Mouse (Mus musculus): ENCODE data around the gene Snapc5. TPM values are rescaled to one million over a fixed set of nuclear protein-coding genes. Genes with fewer than 3 reads are reported as not detected.

Snapc5 gene
- polyA plus RNA-seq, 1 experiment: 16.9 TPM

DNA sequence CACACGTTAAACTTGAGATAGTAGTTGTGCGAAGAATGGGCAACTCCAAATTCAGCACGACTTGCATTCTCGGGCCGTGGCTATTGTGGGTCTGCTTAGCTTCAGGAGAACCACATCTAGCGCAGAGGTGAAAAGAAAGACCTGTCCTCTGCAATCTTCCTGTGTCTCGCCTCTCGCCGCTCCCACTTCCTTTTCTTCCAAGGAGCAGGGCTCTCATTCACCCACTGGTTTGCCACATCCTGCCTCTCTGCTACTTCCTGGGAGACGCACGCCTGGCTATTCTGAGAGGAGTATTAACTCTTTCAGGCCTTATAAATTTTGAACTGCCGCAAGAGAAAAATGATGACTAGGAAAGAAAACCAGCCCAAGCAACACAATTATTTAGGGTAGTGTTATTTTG, 48.7 kb downstream of the Snapc5 start:
- TF ChIP-seq CTCF (IDR thresholded peaks at IDR 0.05; ENCODE audit: borderline replicate concordance, extremely low read depth, insufficient read depth, insufficient read length) (no peak), POLR2A (IDR thresholded peaks at IDR 0.05; ENCODE audit: borderline replicate concordance, extremely low read depth, insufficient read depth, insufficient read length, poor library complexity, severe bottlenecking) (no peak)
- DNase-seq (ENCODE audit: low read depth): no peak

DNA sequence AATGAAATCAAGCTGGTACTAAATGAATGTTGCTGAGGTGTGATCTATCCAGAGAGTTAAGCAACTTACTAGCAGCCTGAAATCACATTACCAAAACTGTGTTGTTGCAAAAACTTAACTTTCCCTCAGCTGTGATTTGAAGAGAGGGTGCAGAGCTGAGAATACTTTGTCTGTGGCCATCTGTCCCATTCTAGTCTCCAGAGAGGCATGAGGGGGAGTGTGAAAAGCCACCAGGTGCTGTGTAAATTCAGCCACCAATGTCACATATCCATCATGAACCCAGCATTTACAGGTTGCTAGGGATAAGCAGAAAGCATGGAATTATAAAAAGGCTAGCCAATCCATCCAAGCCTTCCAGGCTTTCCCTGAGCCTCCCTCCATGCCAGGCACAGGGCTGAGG, 49.9 kb downstream of the Snapc5 start:
- TF ChIP-seq CTCF (IDR thresholded peaks at IDR 0.05; ENCODE audit: borderline replicate concordance, extremely low read depth, insufficient read depth, insufficient read length) (no peak), POLR2A (IDR thresholded peaks at IDR 0.05; ENCODE audit: borderline replicate concordance, extremely low read depth, insufficient read depth, insufficient read length, poor library complexity, severe bottlenecking) (no peak)
- peak; percentile 36 for DNase-seq (ENCODE audit: low read depth)

DNA sequence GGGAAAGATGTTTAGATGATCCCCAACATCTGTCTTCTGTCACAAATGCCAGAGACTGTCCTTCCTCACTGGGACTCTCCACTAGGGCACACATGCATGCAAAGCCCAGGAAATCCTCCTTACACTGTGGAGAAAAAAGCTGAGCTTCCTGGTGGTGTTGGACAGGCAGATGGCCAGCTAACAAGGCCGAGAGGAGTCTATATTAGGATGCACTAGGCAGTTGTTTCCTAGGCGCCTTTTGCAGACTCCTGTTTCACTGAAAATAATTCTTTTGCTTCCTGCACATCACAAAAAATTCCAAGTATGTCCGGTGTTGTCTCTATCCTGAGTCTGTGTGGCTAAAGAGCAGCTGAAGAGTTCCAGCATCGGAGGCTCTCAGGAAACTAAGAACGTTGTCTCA, 52.1 kb downstream of the Snapc5 start:
- TF ChIP-seq CTCF (IDR thresholded peaks at IDR 0.05; ENCODE audit: borderline replicate concordance, extremely low read depth, insufficient read depth, insufficient read length) (no peak), POLR2A (IDR thresholded peaks at IDR 0.05; ENCODE audit: borderline replicate concordance, extremely low read depth, insufficient read depth, insufficient read length, poor library complexity, severe bottlenecking) (no peak)
- no peak for DNase-seq (ENCODE audit: low read depth)

DNA sequence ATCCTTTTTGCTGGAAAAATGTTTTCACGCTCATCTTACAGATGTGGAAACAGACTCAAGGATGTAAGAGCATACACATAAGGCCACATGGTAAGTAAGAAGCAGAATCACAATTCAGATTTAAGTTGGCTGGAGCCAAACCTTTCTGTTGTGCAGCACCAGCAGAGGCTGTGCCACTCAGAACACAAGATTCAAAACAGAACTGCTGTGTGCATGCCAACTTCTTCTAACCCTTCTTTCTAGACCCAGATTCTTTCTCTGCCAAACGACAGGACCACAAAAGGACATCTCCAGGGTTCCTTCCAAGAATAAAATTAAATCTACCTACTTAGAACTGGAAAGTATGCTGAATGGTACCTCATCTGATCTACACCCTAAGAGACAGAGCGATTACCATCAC, 52.6 kb downstream of the Snapc5 start:
- no peak for DNase-seq (ENCODE audit: low read depth)
- no peak for TF ChIP-seq CTCF (IDR thresholded peaks at IDR 0.05; ENCODE audit: borderline replicate concordance, extremely low read depth, insufficient read depth, insufficient read length)
- TF ChIP-seq POLR2A (IDR thresholded peaks at IDR 0.05; ENCODE audit: borderline replicate concordance, extremely low read depth, insufficient read depth, insufficient read length, poor library complexity, severe bottlenecking): no peak

DNA sequence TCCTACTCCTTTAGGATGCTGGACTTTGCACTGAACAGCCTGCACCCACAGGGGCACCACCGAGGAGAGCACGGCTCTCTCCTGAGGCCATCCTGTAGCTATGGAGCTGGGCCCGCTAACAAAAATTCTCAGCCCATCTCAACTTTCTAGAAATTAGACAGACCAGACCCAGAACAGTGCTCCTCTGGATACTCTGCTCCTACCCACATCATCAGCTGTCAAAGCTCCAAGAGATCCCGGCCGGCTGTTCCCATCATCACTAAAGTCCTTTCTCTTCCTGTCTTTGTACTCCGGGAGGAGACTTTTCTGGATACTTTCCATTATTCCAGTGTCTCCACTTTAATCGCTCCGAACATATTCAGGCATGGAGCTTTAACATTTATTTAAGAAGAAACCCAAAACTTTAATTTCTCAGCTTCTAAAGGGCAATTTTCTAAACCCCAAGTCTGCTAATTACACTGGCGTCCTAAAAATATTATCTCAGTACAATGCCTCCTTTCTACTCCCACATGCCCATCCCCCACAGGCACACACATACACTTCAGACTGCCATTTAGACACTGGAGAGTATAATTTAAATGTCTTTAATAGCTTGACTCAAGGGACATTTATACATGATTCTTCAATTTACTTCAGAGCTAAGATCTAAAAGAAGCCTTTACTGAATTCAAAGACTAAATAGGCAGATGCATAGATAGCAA, 53.3 kb downstream of the Snapc5 start:
- TF ChIP-seq CTCF (IDR thresholded peaks at IDR 0.05; ENCODE audit: borderline replicate concordance, extremely low read depth, insufficient read depth, insufficient read length) (no peak), POLR2A (IDR thresholded peaks at IDR 0.05; ENCODE audit: borderline replicate concordance, extremely low read depth, insufficient read depth, insufficient read length, poor library complexity, severe bottlenecking) (no peak)
- peak; percentile 60 for DNase-seq (ENCODE audit: low read depth)

Other genes starting within 250 kb of the Snapc5 start
- 4.9 and 6.1 TPM in 2 replicates for gene Smad6, start 157.2 kb upstream of the Snapc5 start, polyA plus RNA-seq (2012; rRNA removed)
- not detected in 2 replicates for gene Lctl, start 62.1 kb upstream of the Snapc5 start, polyA plus RNA-seq (2012; rRNA removed)
- gene Zwilch, start 6.2 kb upstream of the Snapc5 start, polyA plus RNA-seq (2012; rRNA removed): 12.8 and 20.1 TPM in 2 replicates
- 714 and 763 TPM in 2 replicates for gene Rpl4, start 5.9 kb upstream of the Snapc5 start, polyA plus RNA-seq (2012; rRNA removed)
- gene Uchl4, start 55.9 kb downstream of the Snapc5 start, polyA plus RNA-seq (2012; rRNA removed): 0.20 and 0.79 TPM in 2 replicates
- gene Map2k1, start 74.4 kb downstream of the Snapc5 start, polyA plus RNA-seq (2012; rRNA removed): 29.7 and 33.7 TPM in 2 replicates
- 56.8 and 67.4 TPM in 2 replicates for gene Tipin, start 102.3 kb downstream of the Snapc5 start, polyA plus RNA-seq (2012; rRNA removed)
- 17.9 and 20.4 TPM in 2 replicates for gene Dis3l, start 162.0 kb downstream of the Snapc5 start, polyA plus RNA-seq (2012; rRNA removed)
- gene Megf11, start 206.4 kb downstream of the Snapc5 start, polyA plus RNA-seq (2012; rRNA removed): 12.1 and 16.5 TPM in 2 replicates

Data from brain, embryonic 14.5 days (tissue).